Mouse (Mus musculus): ENCODE results near the gene Dpm3. TPM values are rescaled to one million over a fixed set of nuclear protein-coding genes. Genes with fewer than 3 reads are reported as not detected.

Dpm3 gene
- total and polyA plus RNA-seq, 3 experiments, result 52.7 to 228 (median 74.8) TPM

DNA sequence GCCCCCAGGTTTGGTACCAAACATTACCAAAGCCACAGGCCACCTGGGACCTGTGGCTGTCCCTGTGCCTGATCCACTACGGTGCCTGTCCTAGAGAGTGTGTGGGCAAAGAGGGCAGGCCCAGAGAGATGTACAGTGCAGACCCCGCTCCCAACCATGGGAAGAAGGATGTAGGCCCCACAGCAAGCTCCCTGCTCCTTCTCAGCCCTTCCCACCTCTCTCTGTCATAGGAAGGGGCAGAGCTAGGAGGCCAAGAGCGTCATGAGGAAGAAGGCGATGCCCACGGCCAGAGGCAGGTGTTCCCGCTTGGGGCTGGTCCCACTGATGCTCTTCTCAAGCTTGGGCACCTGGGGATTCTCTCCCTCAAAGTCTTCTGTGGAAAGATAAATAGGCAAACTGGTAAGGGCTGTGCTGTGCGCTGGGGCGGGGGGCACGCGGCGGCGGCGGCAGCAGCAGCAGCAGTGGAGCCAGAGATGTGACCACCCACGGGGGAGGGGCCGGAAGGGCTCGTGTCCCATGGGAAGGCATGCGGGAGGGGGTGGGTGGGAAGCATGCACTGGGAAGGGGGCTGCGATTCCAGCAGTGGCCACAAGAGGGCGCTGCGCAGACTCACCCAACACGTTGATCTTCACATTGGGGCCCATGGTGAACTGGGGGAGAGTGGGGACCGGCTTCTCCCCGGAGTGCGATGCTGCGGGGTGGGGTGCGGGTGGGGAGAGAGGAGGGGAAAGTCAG lies 56.2 kb downstream of the Dpm3 start:
- H3K36me3 ChIP-seq (replicated peaks in 1 of 2; ENCODE audit: control insufficient read depth in 1 of 2, insufficient read depth in 1 of 2, low read length in 1 of 2), result no peaks in the 10 kb centered on the region
- DNase-seq (ENCODE audit: extremely low read depth), result peak; percentile 68
- H3K9ac ChIP-seq (ENCODE audit: insufficient read depth, low read depth), result peak overlapping the region; percentile 15; the same call in 1 of the 2 replicates
- no peak for TF ChIP-seq POLR2AphosphoS2 (IDR thresholded peaks at IDR 0.05; ENCODE audit: low read depth, low read length)
- TF ChIP-seq ZMIZ1 (IDR thresholded peaks at IDR 0.05; ENCODE audit: low read depth, low read length), result no peak
- TF ChIP-seq MAX (IDR thresholded peaks at IDR 0.05; ENCODE audit: low read length), result no peak
- TF ChIP-seq POLR2A (IDR thresholded peaks at IDR 0.05; ENCODE audit: low read depth, low read length), result peak; percentile 36; the same call in 1 of the 2 replicates
- TF ChIP-seq CHD1 (IDR thresholded peaks at IDR 0.05; ENCODE audit: low read depth, low read length), result no peak
- no peak for TF ChIP-seq HCFC1 (IDR thresholded peaks at IDR 0.05; ENCODE audit: low read depth, low read length)
- no peak for TF ChIP-seq RCOR1 (conservative IDR thresholded peaks at IDR 0.05; ENCODE audit: low read depth, low read length)
- TF ChIP-seq UBTF (IDR thresholded peaks at IDR 0.05; ENCODE audit: low read depth, low read length), result no peak
- TF ChIP-seq TBP (conservative IDR thresholded peaks at IDR 0.05; ENCODE audit: low read depth, low read length), result no peak
- TF ChIP-seq USF2 (conservative IDR thresholded peaks at IDR 0.05; ENCODE audit: low read depth, low read length), result no peak
- no peak for TF ChIP-seq NELFE (IDR thresholded peaks at IDR 0.05; ENCODE audit: low read depth, low read length)
- TF ChIP-seq SIN3A (IDR thresholded peaks at IDR 0.05; ENCODE audit: low read length), result no peak
- no peak for TF ChIP-seq IRF4 (IDR thresholded peaks at IDR 0.05; ENCODE audit: low read depth, low read length)
- no peak for TF ChIP-seq JUND (conservative IDR thresholded peaks at IDR 0.05; ENCODE audit: low read depth, low read length)
- no peak for TF ChIP-seq MEF2A (IDR thresholded peaks at IDR 0.05; ENCODE audit: borderline replicate concordance, low read depth, low read length)
- peak; percentile 17; the same call in 1 of the 2 replicates for TF ChIP-seq ELF1 (IDR thresholded peaks at IDR 0.05; ENCODE audit: low read depth, low read length)
- no peak for TF ChIP-seq EP300 (IDR thresholded peaks at IDR 0.05; ENCODE audit: low read length)
- TF ChIP-seq TCF12 (IDR thresholded peaks at IDR 0.05; ENCODE audit: low read depth, low read length), result 0 out of 2 replicates have a peak, but pooled peaks have one; percentile 36
- peak; percentile 43; the same call in 1 of the 2 replicates for TF ChIP-seq MXI1 (IDR thresholded peaks at IDR 0.05; ENCODE audit: low read depth, low read length)
- TF ChIP-seq RAD21 (IDR thresholded peaks at IDR 0.05; ENCODE audit: low read depth, low read length), result no peak; the same call in none of the 2 replicates
- no peak for TF ChIP-seq E2F4 (IDR thresholded peaks at IDR 0.05; ENCODE audit: insufficient replicate concordance, low read depth, low read length)
- TF ChIP-seq USF1 (IDR thresholded peaks at IDR 0.05; ENCODE audit: low read depth, low read length), result no peak
- peak; percentile 50; the same call in 1 of the 2 replicates for TF ChIP-seq MAZ (IDR thresholded peaks at IDR 0.05; ENCODE audit: low read depth, low read length)
- no peak for TF ChIP-seq ZKSCAN1 (IDR thresholded peaks at IDR 0.05; ENCODE audit: borderline replicate concordance, low read depth, low read length)
- TF ChIP-seq MYC (IDR thresholded peaks at IDR 0.05; ENCODE audit: low read depth, low read length), result no peak
- TF ChIP-seq JUN (IDR thresholded peaks at IDR 0.05; ENCODE audit: insufficient read depth, low read depth, low read length), result no peak
- no peak for TF ChIP-seq ETS1 (conservative IDR thresholded peaks at IDR 0.05; ENCODE audit: low read depth, low read length)
- TF ChIP-seq PAX5 (IDR thresholded peaks at IDR 0.05; ENCODE audit: low read length), result no peak
- TF ChIP-seq NRF1 (IDR thresholded peaks at IDR 0.05; ENCODE audit: low read depth, low read length), result no peak
- TF ChIP-seq CHD2 (IDR thresholded peaks at IDR 0.05; ENCODE audit: low read length), result no peak; the same call in 1 of the 2 replicates
- peak; percentile 42 for TF ChIP-seq SMC3 (IDR thresholded peaks at IDR 0.05; ENCODE audit: low read depth, low read length)
- TF ChIP-seq MAFK (IDR thresholded peaks at IDR 0.05; ENCODE audit: insufficient replicate concordance, low read length), result no peak
- TF ChIP-seq CTCF (conservative IDR thresholded peaks at IDR 0.05 in 1 of 2, IDR thresholded peaks at IDR 0.05 in 1 of 2; ENCODE audit: low read depth in 2 of 2, low read length in 2 of 2), result peak; percentile 60 to 72
- TF ChIP-seq BHLHE40 (IDR thresholded peaks at IDR 0.05; ENCODE audit: low read depth, low read length), result peak; percentile 17; the same call in 1 of the 2 replicates
- TF ChIP-seq ZNF384 (IDR thresholded peaks at IDR 0.05; ENCODE audit: low read depth, low read length), result no peak
- no peak for TF ChIP-seq KAT2A (IDR thresholded peaks at IDR 0.05; ENCODE audit: insufficient replicate concordance, low read length)
- TF ChIP-seq GABPA (IDR thresholded peaks at IDR 0.05; ENCODE audit: insufficient replicate concordance, low read depth, low read length), result no peak
- no peak for TF ChIP-seq ZC3H11A (IDR thresholded peaks at IDR 0.05; ENCODE audit: low read depth, low read length)
- H3K27me3 ChIP-seq (replicated peaks), result peaks cover 34% of the 10 kb centered on the region
- in situ Hi-C loops (cut with MboI; ENCODE audit: low pct_ligation_motif_present, low pct_unique_long_range_greater_than_20kb, low sequenced_read_pairs) (no loop called here), dilution Hi-C loops (cut with MboI; ENCODE audit: extremely low pct_ligation_motif_present, extremely low pct_unique_long_range_greater_than_20kb, low sequenced_read_pairs) (no loop called here)
- no peak overlapping the region for H3K27ac ChIP-seq (ENCODE audit: insufficient read depth, low read depth)
- peaks cover 5% of the 10 kb centered on the region for H3K9me3 ChIP-seq (replicated peaks; ENCODE audit: low read length)
- peak overlapping the region; percentile 30 to 50 (median 45) for H3K4me3 ChIP-seq (replicated peaks in 1 of 3; ENCODE audit: low read depth in 2 of 3, low read length in 2 of 3, poor library complexity in 1 of 3)
- H3K79me2 ChIP-seq (replicated peaks; ENCODE audit: control insufficient read depth, extremely low read depth, insufficient read depth, poor library complexity, severe bottlenecking), result no peaks in the 10 kb centered on the region
- peaks cover 25 to 56% of the 10 kb centered on the region in 2 experiments for H3K4me1 ChIP-seq (ENCODE audit: control insufficient read depth in 1 of 2, insufficient read depth in 2 of 2)
- peak overlapping the region; percentile 58 for H3K4me2 ChIP-seq (ENCODE audit: insufficient read depth, low read depth, poor library complexity, severe bottlenecking)

Data from CH12.LX (cell line).